Mouse (Mus musculus) embryonic facial prominence, embryonic 13.5 days (tissue): ENCODE results near the gene Bard1. TPM values are rescaled to one million over a fixed set of nuclear protein-coding genes. Genes with fewer than 3 reads are reported as not detected.

Experiments used
- ATAC-seq: fragments of 200-750 bp; cut with Nextera tagmentation; 2 replicates; pipeline ENCODE4 v1.8.0; 2017; ENCODE audit warnings: low read depth; ENCODE audit not compliant: insufficient number of reproducible peaks, insufficient read depth, low FRiP score, low TSS enrichment
- H3K27ac ChIP-seq: fragments of 300-500 bp; sonication (generic); 2 replicates; pipeline ENCODE4 v1.5.1; 2015; ENCODE audit warnings: moderate library complexity, mild to moderate bottlenecking, inconsistent platforms
- H3K27me3 ChIP-seq: fragments of 300-500 bp; sonication (generic); 2 replicates; pipeline ENCODE4 v1.6.1; 2015; ENCODE audit warnings: mild to moderate bottlenecking, inconsistent platforms
- H3K36me3 ChIP-seq: fragments of 300-500 bp; sonication (generic); 2 replicates; pipeline ENCODE4 v1.6.1; 2015; ENCODE audit warnings: mild to moderate bottlenecking, inconsistent platforms
- H3K4me1 ChIP-seq: fragments of 300-500 bp; sonication (generic); 2 replicates; pipeline ENCODE4 v1.6.1; 2015; ENCODE audit warnings: inconsistent platforms
- H3K4me2 ChIP-seq: fragments of 300-500 bp; sonication (generic); 2 replicates; pipeline ENCODE4 v1.6.1; 2015; ENCODE audit warnings: moderate library complexity, mild to moderate bottlenecking, inconsistent platforms
- H3K4me3 ChIP-seq: fragments of 300-500 bp; sonication (generic); 2 replicates; pipeline ENCODE4 v1.5.1; 2015; ENCODE audit warnings: mild to moderate bottlenecking, inconsistent platforms
- H3K9ac ChIP-seq: fragments of 300-500 bp; sonication (generic); 2 replicates; pipeline ENCODE4 v1.6.1; 2015; ENCODE audit warnings: mild to moderate bottlenecking, inconsistent platforms
- H3K9me3 ChIP-seq: fragments of 300-500 bp; sonication (generic); 2 replicates; pipeline ENCODE4 v1.6.1; 2016; ENCODE audit warnings: inconsistent platforms
- WGBS: fragments of 180-500 bp; shearing (Covaris S2); methylation state at CpG from one replicate; pipeline ENCODE4 v1.1.7; 2015; ENCODE audit warnings: mixed read lengths; 5-methylcytosine and 5-hydroxymethylcytosine counted together
- polyA plus RNA-seq: library from polyadenylated mRNA; unstranded; fragments of >200 nt; fragmentation: Nextera tagmentation; extraction: Ambion mirVana; gene quantifications from 2 replicates; pipeline ENCODE4 v1.2.1, GENCODE M21; 2015

Gene Bard1
- polyA plus RNA-seq, 1 experiment from 2014 or later = 2.2 TPM

DNA sequence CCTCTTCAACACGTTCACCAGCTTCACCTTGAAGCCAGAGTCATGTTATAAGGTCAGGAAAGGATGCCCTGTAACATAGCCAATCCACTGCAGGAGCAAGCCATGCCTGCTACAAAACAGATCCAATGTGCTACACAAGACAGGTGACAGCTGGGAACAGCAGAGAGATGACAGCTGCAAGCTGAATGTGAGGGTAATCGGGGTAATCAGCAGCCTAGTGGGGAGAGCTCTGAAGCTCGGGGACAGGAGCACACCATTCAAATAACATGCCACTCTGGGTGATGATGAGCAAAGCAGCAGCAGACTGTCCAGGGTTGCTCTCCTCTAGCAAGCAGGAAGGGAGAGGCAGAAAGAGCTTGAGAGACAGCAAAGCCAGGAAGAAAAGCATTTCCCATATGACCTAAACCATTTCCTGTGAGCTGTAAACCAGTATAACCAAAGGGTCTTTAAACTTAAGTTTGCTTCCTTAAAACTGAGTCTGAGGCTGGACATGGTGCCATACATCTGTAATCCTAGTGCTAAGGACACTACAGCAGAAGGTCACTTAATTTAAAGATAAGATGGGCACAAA is 2.9 kb downstream of the Bard1 start:
- H3K36me3 ChIP-seq = no peaks in the 10 kb centered on the region
- no peak for ATAC-seq

DNA sequence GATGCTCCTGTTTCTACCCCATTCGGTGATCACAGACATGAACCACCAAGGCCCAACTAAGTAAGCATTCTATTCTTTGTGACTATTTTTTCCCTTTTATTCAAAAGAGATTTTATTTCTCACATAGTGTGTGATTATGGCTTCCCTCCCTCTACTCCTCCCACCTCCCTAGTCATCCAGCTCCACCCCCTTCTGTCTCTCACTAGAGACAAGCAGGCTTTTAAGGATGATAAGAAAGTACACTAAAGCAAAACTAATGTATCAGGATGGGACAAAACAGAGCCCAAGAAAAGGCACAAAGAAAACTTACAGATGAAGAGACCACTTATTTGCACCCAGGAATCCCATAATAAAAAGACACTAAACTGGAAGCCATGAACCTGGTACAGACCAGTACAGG is 6.9 kb downstream of the Bard1 start:
- H3K4me1 ChIP-seq = peaks cover 10% of the 10 kb centered on the region
- H3K36me3 ChIP-seq = no peaks in the 10 kb centered on the region
- no peak overlapping the region for H3K4me2 ChIP-seq
- ATAC-seq = no peak
- no peak overlapping the region for H3K4me3 ChIP-seq
- no peaks in the 10 kb centered on the region for H3K27me3 ChIP-seq
- H3K27ac ChIP-seq = no peak overlapping the region
- H3K9me3 ChIP-seq = no peaks in the 10 kb centered on the region
- WGBS = 85% methylated on average over 1 of the region's 1 CpGs
- H3K9ac ChIP-seq = no peak overlapping the region

More for the DNA sequence above, 2.9 kb downstream of the Bard1 start:
- Histone ChIP-seq H3K9ac (0 out of 2 replicates have a peak overlapping the region, but pooled peaks have one; percentile 27), H3K4me2 (0 out of 2 replicates have a peak overlapping the region, but pooled peaks have one; percentile 7), H3K27ac (no peak overlapping the region), H3K9me3 (no peaks in the 10 kb centered on the region), H3K4me3 (no peak overlapping the region), H3K27me3 (no peaks in the 10 kb centered on the region), H3K4me1 (peaks cover 16% of the 10 kb centered on the region)
- 48% methylated on average over 3 of the region's 3 CpGs for WGBS

GRCm38 (mm10) chr1:71095211-71095805 is 7.6 kb downstream of the Bard1 start:
- no peak overlapping the region for H3K4me3 ChIP-seq
- no peaks in the 10 kb centered on the region for H3K36me3 ChIP-seq
- H3K27ac ChIP-seq = no peak overlapping the region
- no peaks in the 10 kb centered on the region for H3K9me3 ChIP-seq
- WGBS = 84% methylated on average over 2 of the region's 2 CpGs
- H3K4me1 ChIP-seq = peaks cover 7% of the 10 kb centered on the region
- no peaks in the 10 kb centered on the region for H3K27me3 ChIP-seq
- ATAC-seq = no peak
- no peak overlapping the region for H3K9ac ChIP-seq
- H3K4me2 ChIP-seq = no peak overlapping the region

- no peak for ATAC-seq
- H3K27me3 ChIP-seq = no peaks in the 10 kb centered on the region
- 78% methylated on average over 3 of the region's 3 CpGs for WGBS
- H3K4me3 ChIP-seq = no peak overlapping the region
- H3K4me1 ChIP-seq = no peaks in the 10 kb centered on the region
- H3K36me3 ChIP-seq = peaks cover 7% of the 10 kb centered on the region
- H3K9me3 ChIP-seq = no peaks in the 10 kb centered on the region
- no peak overlapping the region for H3K27ac ChIP-seq
- H3K9ac ChIP-seq = no peak overlapping the region
- no peak overlapping the region for H3K4me2 ChIP-seq
Measured at GRCm38 (mm10) chr1:71075651-71076050, 27.3 kb downstream of the Bard1 start.

DNA sequence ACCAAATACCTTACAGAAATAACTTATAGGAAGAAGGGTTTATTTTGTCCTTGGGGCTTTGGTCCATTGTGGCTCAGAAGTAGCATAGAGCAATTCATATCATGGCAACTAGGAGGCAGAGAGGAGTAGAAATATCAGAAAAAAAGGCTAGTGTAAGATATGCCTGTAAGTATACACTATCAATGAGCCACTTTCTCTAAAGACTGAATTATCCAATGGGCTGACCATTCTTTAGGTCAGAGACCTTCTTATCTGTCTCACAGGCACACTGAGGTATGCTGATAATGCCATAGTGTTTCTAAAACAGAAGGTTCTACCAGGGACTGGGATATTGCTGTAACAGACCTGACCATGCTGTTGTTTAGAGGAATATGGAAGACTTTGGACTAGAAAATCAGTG is 32.2 kb downstream of the Bard1 start:
- Histone ChIP-seq H3K4me2 (no peak overlapping the region), H3K4me3 (no peak overlapping the region), H3K9ac (no peak overlapping the region), H3K9me3 (no peaks in the 10 kb centered on the region), H3K4me1 (no peaks in the 10 kb centered on the region), H3K27ac (no peak overlapping the region), H3K27me3 (no peaks in the 10 kb centered on the region), H3K36me3 (peaks cover 7% of the 10 kb centered on the region)
- no peak for ATAC-seq

DNA sequence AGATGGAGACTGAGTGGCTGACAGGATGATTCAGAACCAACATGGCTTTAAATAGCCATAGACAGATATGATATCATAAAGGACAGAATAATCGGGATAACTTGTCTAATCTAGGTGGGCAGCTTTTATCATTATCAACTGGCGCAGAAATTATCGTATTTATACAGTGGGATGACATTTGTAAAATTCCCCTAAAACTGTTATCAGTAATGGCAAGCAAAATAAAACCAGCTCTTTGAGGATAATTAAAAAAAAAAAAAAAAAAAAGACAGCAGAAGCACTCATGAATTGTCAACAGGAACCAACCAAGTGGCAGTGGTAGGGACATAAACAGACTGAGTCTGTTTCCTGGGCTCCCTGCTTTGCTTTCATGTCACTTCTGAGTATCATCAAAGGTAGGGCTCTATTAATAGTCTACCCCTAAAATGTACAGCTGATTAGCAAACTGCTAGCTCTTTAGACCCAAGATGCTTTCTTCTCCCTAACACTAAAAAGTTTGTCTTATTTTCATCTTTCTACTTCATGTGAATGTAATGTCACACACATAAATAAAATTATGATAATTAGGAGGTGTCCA is 34.1 kb downstream of the Bard1 start:
- Histone ChIP-seq H3K4me3 (no peak overlapping the region), H3K9me3 (no peaks in the 10 kb centered on the region), H3K9ac (no peak overlapping the region), H3K4me1 (no peaks in the 10 kb centered on the region), H3K4me2 (no peak overlapping the region), H3K36me3 (peaks cover 12% of the 10 kb centered on the region), H3K27ac (no peak overlapping the region), H3K27me3 (no peaks in the 10 kb centered on the region)
- no peak for ATAC-seq
- 96% methylated on average over 3 of the region's 3 CpGs for WGBS

GRCm38 (mm10) chr1:71063885-71064492 is 39.0 kb downstream of the Bard1 start:
- H3K27ac ChIP-seq = no peak overlapping the region
- H3K9ac ChIP-seq = no peak overlapping the region
- H3K4me2 ChIP-seq = no peak overlapping the region
- no peaks in the 10 kb centered on the region for H3K4me1 ChIP-seq
- no peaks in the 10 kb centered on the region for H3K27me3 ChIP-seq
- H3K4me3 ChIP-seq = no peak overlapping the region
- no peaks in the 10 kb centered on the region for H3K9me3 ChIP-seq
- no peak for ATAC-seq
- peaks cover 9% of the 10 kb centered on the region; the same call in 1 of the 2 replicates for H3K36me3 ChIP-seq
- 93% methylated on average over 16 of the region's 16 CpGs for WGBS

DNA sequence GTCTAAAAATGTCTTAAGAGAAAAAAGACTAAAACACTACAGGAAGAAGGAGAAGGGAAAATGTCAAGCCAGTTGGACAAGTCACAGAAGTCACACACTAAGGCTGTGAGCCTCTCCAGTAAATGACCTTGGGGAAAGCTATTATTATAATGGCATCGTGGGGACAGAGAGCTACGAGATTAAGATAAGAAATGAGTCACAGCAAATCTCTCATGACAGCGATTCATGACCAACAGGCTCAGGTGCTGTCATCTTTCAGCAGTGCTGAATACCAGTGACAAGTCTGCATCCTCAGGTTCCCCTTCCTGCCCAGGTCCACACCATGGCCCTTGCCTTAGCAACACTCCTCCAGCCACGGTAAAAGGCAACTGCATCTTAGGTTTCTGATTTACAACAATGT is 46.8 kb downstream of the Bard1 start:
- 0 out of 2 replicates have a peak, but pooled peaks cover 9% of the 10 kb centered on the region for H3K36me3 ChIP-seq
- H3K9ac ChIP-seq = no peak overlapping the region
- H3K4me3 ChIP-seq = no peak overlapping the region
- H3K9me3 ChIP-seq = no peaks in the 10 kb centered on the region
- no peak overlapping the region for H3K27ac ChIP-seq
- ATAC-seq = no peak
- no peaks in the 10 kb centered on the region for H3K27me3 ChIP-seq
- WGBS = 74% methylated on average over 4 of the region's 4 CpGs
- no peaks in the 10 kb centered on the region for H3K4me1 ChIP-seq
- no peak overlapping the region for H3K4me2 ChIP-seq

DNA sequence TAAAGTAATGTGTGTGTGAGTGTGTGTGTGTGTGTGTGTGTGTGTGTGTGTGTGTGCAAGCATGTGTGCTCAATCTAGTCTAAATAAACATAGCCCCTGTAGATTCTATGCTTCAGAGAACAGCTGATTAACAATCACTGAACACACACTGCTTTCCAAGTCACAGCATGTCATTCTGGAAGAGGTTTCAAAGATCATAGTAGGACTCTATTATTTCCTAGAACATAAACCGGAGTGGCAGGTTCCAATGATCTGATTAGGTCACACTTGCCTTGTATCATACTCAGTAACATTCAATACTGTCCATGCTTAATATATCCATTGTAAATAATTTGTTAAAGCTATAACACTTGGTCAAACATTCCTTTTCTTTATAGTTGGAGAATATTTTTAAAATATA is 47.5 kb downstream of the Bard1 start:
- Histone ChIP-seq H3K36me3 (0 out of 2 replicates have a peak, but pooled peaks cover 9% of the 10 kb centered on the region), H3K4me2 (no peak overlapping the region), H3K27ac (no peak overlapping the region), H3K9me3 (no peaks in the 10 kb centered on the region), H3K4me1 (no peaks in the 10 kb centered on the region), H3K9ac (no peak overlapping the region), H3K4me3 (no peak overlapping the region), H3K27me3 (no peaks in the 10 kb centered on the region)
- ATAC-seq = no peak
- WGBS = 74% methylated on average over 1 of the region's 1 CpGs

GRCm38 (mm10) chr1:71052756-71053155 is 50.2 kb downstream of the Bard1 start:
- H3K4me1 ChIP-seq = no peaks in the 10 kb centered on the region
- 0 out of 2 replicates have a peak, but pooled peaks cover 5% of the 10 kb centered on the region for H3K36me3 ChIP-seq
- H3K4me3 ChIP-seq = no peak overlapping the region
- no peak overlapping the region for H3K27ac ChIP-seq
- H3K4me2 ChIP-seq = no peak overlapping the region
- no peaks in the 10 kb centered on the region for H3K27me3 ChIP-seq
- no peaks in the 10 kb centered on the region for H3K9me3 ChIP-seq
- no peak overlapping the region for H3K9ac ChIP-seq
- 89% methylated on average over 2 of the region's 2 CpGs for WGBS
- no peak for ATAC-seq

DNA sequence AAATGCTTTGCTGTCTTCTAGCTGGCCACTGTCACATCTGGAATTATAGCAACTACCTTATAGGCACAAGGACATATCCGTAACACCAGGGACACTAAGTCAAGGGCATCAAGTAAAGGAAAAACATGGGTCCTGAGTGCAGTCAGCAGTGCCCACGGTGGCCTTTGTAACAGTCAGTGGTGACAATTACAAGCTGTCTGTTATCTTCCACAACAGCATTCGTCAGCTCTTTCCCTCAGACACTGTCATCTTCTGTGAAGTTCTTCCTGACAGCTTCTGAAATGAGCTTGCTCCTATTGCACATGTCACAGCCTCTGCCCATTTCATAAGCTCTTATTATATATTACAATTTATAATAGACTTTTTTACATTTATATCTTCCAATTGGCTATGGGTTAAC is 50.7 kb downstream of the Bard1 start:
- no peak overlapping the region for H3K27ac ChIP-seq
- no peaks in the 10 kb centered on the region for H3K27me3 ChIP-seq
- WGBS = 89% methylated on average over 3 of the region's 3 CpGs
- no peaks in the 10 kb centered on the region for H3K9me3 ChIP-seq
- H3K4me2 ChIP-seq = no peak overlapping the region
- no peak overlapping the region for H3K4me3 ChIP-seq
- ATAC-seq = no peak
- H3K9ac ChIP-seq = no peak overlapping the region
- H3K36me3 ChIP-seq = 0 out of 2 replicates have a peak, but pooled peaks cover 5% of the 10 kb centered on the region
- H3K4me1 ChIP-seq = no peaks in the 10 kb centered on the region

- no peak for ATAC-seq
- WGBS = 87% methylated on average over 2 of the region's 2 CpGs
- no peaks in the 10 kb centered on the region for H3K4me1 ChIP-seq
- H3K27ac ChIP-seq = no peak overlapping the region
- H3K36me3 ChIP-seq = 0 out of 2 replicates have a peak, but pooled peaks cover 1% of the 10 kb centered on the region
- H3K4me2 ChIP-seq = no peak overlapping the region
- H3K9ac ChIP-seq = no peak overlapping the region
- H3K4me3 ChIP-seq = no peak overlapping the region
- no peaks in the 10 kb centered on the region for H3K9me3 ChIP-seq
- H3K27me3 ChIP-seq = no peaks in the 10 kb centered on the region
Measured at GRCm38 (mm10) chr1:71045141-71045540, 57.8 kb downstream of the Bard1 start.
